Mouse (Mus musculus) liver, adult 2 months (tissue): ENCODE results near the gene Islr2.

ENCODE experiments used
- CTCF ChIP-seq: fragments of 200-500 bp; IDR thresholded peaks from 2 replicates; pipeline ENCODE4 v1.5.1; 2011; ENCODE audit warnings: low read depth, low read length, control low read depth
- POLR2A ChIP-seq: fragments of 200-500 bp; IDR thresholded peaks from 2 replicates; pipeline ENCODE4 v1.6.1; 2011; ENCODE audit warnings: low read length, control low read depth; ENCODE audit not compliant: insufficient read depth; ENCODE audit errors: extremely low read depth

- no peak for TF ChIP-seq CTCF
- TF ChIP-seq POLR2A = no peak
Observed at GRCm38 (mm10) chr9:58213865-58214264, 9.7 kb upstream of the Islr2 start.
